Mouse (Mus musculus) limb, embryonic 10.5 days (tissue): ENCODE measurements around the gene Olfr390. TPM values are rescaled to one million over a fixed set of nuclear protein-coding genes. Genes with fewer than 3 reads are reported as not detected.

Source experiments
- DNase-seq: peaks from one replicate; pipeline ENCODE4 v3.0.0-alpha.2; 2017; ENCODE audit warnings: low spot score
- H3K27ac ChIP-seq: fragments of 300-500 bp; sonication (generic); 2 replicates; pipeline ENCODE4 v1.5.1; 2016; ENCODE audit warnings: mild to moderate bottlenecking
- H3K27me3 ChIP-seq: fragments of 300-500 bp; sonication (generic); 2 replicates; pipeline ENCODE4 v1.6.1; 2016; ENCODE audit warnings: low read depth, mild to moderate bottlenecking; ENCODE audit not compliant: poor library complexity, severe bottlenecking
- H3K36me3 ChIP-seq: fragments of 300-500 bp; sonication (generic); 2 replicates; pipeline ENCODE4 v1.6.1; 2016; ENCODE audit warnings: mild to moderate bottlenecking, moderate library complexity
- H3K4me1 ChIP-seq: fragments of 300-500 bp; sonication (generic); 2 replicates; pipeline ENCODE4 v1.6.1; 2016
- H3K4me3 ChIP-seq: fragments of 300-500 bp; sonication (generic); 2 replicates; pipeline ENCODE4 v1.5.1; 2016; ENCODE audit warnings: mild to moderate bottlenecking, moderate library complexity
- H3K9me3 ChIP-seq: fragments of 300-500 bp; sonication (generic); replicated peaks from 2 replicates; pipeline ENCODE4 v1.6.1; 2016; ENCODE audit warnings: mild to moderate bottlenecking
- WGBS: fragments of 180-500 bp; shearing (Covaris S2); methylation state at CpG from one replicate; pipeline ENCODE4 v1.1.7; 2016; 5-methylcytosine and 5-hydroxymethylcytosine counted together
- polyA plus RNA-seq: library from polyadenylated mRNA; unstranded; fragments of >200 nt; fragmentation: Nextera tagmentation; extraction: Ambion mirVana; gene quantifications from 2 replicates; pipeline ENCODE4 v1.2.1, GENCODE M21; 2016

The Olfr390 gene
- not detected in 2 replicates for polyA plus RNA-seq

GRCm38 (mm10) chr11:73782664-73783063 lies at the start of gene Olfr390:
Gene Olfr390 (plus strand): TSS chr11:73782964.
- H3K27ac ChIP-seq = no peak within 1 kb of the TSS
- H3K4me3 ChIP-seq = no peak within 1 kb of the TSS
- H3K9me3 ChIP-seq = no peaks in the 10 kb centered on the region
- no peaks in the 10 kb centered on the region for H3K4me1 ChIP-seq
- no peaks in the 10 kb centered on the region for H3K36me3 ChIP-seq
- H3K27me3 ChIP-seq = no peaks in the 10 kb centered on the region
- no peak for DNase-seq
- WGBS = 80% methylated on average over 1 of the region's 1 CpGs

GRCm38 (mm10) chr11:73759115-73759514 lies 23.6 kb upstream of the Olfr390 start:
- Histone ChIP-seq H3K4me1 (no peaks in the 10 kb centered on the region), H3K4me3 (no peak overlapping the region), H3K36me3 (no peaks in the 10 kb centered on the region), H3K27me3 (no peaks in the 10 kb centered on the region), H3K9me3 (0 out of 2 replicates have a peak, but pooled peaks cover 3% of the 10 kb centered on the region), H3K27ac (no peak overlapping the region)
- no peak for DNase-seq

GRCm38 (mm10) chr11:73780613-73781012 lies 2.2 kb upstream of the Olfr390 start, which contains the start of gene Olfr389:
Gene Olfr389 (minus strand): TSS chr11:73780713.
- H3K9me3 ChIP-seq = no peaks in the 10 kb centered on the region
- WGBS = 79% methylated on average over 1 of the region's 1 CpGs
- DNase-seq = no peak

GRCm38 (mm10) chr11:73802952-73803351 lies 20.2 kb downstream of the Olfr390 start, which contains the start of gene Olfr391-ps:
Gene Olfr391-ps (minus strand): TSS chr11:73803052.
- Histone ChIP-seq H3K4me1 (no peaks in the 10 kb centered on the region), H3K27me3 (no peaks in the 10 kb centered on the region), H3K4me3 (no peak within 1 kb of the TSS), H3K36me3 (no peaks in the 10 kb centered on the region), H3K9me3 (no peaks in the 10 kb centered on the region), H3K27ac (no peak within 1 kb of the TSS)
- DNase-seq = no peak
- WGBS = 29% methylated on average over 1 of the region's 1 CpGs

More at GRCm38 (mm10) chr11:73780613-73781012, 2.2 kb upstream of the Olfr390 start, which contains the start of gene Olfr389:
- Histone ChIP-seq H3K36me3 (no peaks in the 10 kb centered on the region), H3K4me1 (no peaks in the 10 kb centered on the region), H3K27ac (no peak within 1 kb of the TSS), H3K4me3 (no peak within 1 kb of the TSS), H3K27me3 (no peaks in the 10 kb centered on the region)

GRCm38 (mm10) chr11:73816949-73817348 lies 34.2 kb downstream of the Olfr390 start, which contains the start of gene Olfr392:
Gene Olfr392 (minus strand): TSS chr11:73817049.
- DNase-seq = no peak
- Histone ChIP-seq H3K4me3 (no peak within 1 kb of the TSS), H3K4me1 (no peaks in the 10 kb centered on the region), H3K9me3 (no peaks in the 10 kb centered on the region; the same call in 1 of the 2 replicates), H3K27ac (no peak within 1 kb of the TSS), H3K36me3 (no peaks in the 10 kb centered on the region), H3K27me3 (no peaks in the 10 kb centered on the region)
- 97% methylated on average over 1 of the region's 1 CpGs for WGBS

Other genes with a start within 250 kb of the Olfr390 start
- not detected in 2 replicates for gene Olfr385, start 190.0 kb upstream of the Olfr390 start, polyA plus RNA-seq
- not detected in 2 replicates for gene Olfr384, start 184.4 kb upstream of the Olfr390 start, polyA plus RNA-seq
- not detected in 2 replicates for gene Zfp735, start 94.2 kb upstream of the Olfr390 start, polyA plus RNA-seq
- gene Olfr389, start 2.3 kb upstream of the Olfr390 start, polyA plus RNA-seq = not detected in 2 replicates
- gene Olfr391-ps, start 20.1 kb downstream of the Olfr390 start, polyA plus RNA-seq = not detected in 2 replicates
- not detected in 2 replicates for gene Olfr392, start 34.1 kb downstream of the Olfr390 start, polyA plus RNA-seq
- not detected in 2 replicates for gene Olfr393, start 68.5 kb downstream of the Olfr390 start, polyA plus RNA-seq
- gene Olfr394, start 107.8 kb downstream of the Olfr390 start, polyA plus RNA-seq = not detected in 2 replicates
- gene Olfr395, start 126.3 kb downstream of the Olfr390 start, polyA plus RNA-seq = not detected in 2 replicates
- gene Olfr23, start 153.7 kb downstream of the Olfr390 start, polyA plus RNA-seq = not detected in 2 replicates
- not detected in 2 replicates for gene Olfr397, start 177.9 kb downstream of the Olfr390 start, polyA plus RNA-seq
- not detected in 2 replicates for gene Olfr398, start 207.4 kb downstream of the Olfr390 start, polyA plus RNA-seq